Mouse (Mus musculus): ENCODE measurements around the gene Jmjd1c.

DNA sequence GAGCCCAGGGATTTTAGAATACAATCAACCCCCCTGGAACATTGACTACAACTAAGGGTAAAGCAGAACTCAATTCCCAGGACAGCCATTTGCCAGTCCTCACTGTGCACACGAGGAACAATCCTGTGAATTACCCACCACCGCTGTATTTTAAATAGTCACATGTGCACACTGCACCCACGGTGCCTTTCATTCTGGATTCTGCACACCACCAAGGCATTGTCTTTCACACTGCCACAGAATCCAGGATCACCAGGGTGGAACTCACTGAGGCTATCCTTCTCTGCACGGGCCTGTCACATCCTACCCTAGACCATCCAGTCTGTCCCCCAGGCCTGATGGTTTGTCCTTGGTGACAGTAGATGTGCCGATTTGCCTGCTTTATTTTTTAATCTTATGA is 30.0 kb upstream of the Jmjd1c start:
- TF ChIP-seq CTCF (IDR thresholded peaks at IDR 0.05; ENCODE audit: extremely low read depth, insufficient read length, insufficient replicate concordance, low read depth, low read length) (no peak), POLR2A (IDR thresholded peaks at IDR 0.05; ENCODE audit: low read depth, low read length) (no peak)

Measured in small intestine, adult 2 months (tissue).